Mouse (Mus musculus): ENCODE results near the gene Gart. TPM values are rescaled to one million over a fixed set of nuclear protein-coding genes. Genes with fewer than 3 reads are reported as not detected.

The Gart gene
- polyA plus RNA-seq, 1 experiment from 2014 or later: 79.9 TPM

DNA sequence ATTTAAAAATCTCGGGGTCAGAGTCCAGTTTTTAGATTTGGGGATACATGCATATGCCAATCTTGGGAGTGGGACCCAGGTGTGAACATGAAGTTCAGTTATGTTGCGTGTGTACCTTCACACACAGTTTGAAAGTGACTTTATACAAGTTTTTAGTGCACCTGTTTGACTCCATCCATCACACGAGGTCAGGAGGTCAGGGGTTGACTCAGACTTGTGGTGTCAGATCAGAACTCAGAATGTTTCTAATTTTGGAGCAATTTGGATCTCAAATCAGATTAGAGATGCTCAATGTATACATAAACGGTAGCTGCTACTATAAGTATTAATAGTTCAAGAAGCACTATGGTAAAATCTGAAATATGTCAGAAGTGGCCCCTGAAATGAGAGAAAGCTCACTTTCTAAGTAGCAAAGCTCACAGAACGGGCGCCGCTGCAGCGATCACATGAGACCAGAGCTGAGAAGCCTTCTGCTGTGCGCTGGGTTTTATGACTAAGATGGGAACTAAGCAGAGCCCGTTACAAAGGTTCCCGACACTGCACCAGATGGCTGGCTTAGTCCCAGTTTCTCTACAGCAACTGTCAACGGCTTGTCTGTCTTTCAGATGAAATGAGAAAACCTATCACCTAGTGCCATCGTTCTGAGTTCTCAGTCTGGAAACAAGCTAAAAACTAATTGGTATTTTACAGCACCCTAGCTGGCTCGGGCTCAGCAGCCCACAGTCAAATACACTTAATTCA, 67.6 kb downstream of the Gart start:
- ATAC-seq (replicated peaks): peak; percentile 92
- no peaks in the 10 kb centered on the region for H3K9me3 ChIP-seq
- H3K4me1 ChIP-seq: peaks cover 22% of the 10 kb centered on the region; the same call in 1 of the 2 replicates
- H3K9ac ChIP-seq (replicated peaks): no peak overlapping the region
- no peaks in the 10 kb centered on the region for H3K27me3 ChIP-seq
- H3K4me2 ChIP-seq (replicated peaks): no peak overlapping the region
- WGBS: 59% methylated on average over 14 of the region's 14 CpGs
- H3K36me3 ChIP-seq: 0 out of 2 replicates have a peak, but pooled peaks cover 7% of the 10 kb centered on the region
- peak overlapping the region; percentile 85 for H3K27ac ChIP-seq (replicated peaks)
- H3K4me3 ChIP-seq: no peak overlapping the region

DNA sequence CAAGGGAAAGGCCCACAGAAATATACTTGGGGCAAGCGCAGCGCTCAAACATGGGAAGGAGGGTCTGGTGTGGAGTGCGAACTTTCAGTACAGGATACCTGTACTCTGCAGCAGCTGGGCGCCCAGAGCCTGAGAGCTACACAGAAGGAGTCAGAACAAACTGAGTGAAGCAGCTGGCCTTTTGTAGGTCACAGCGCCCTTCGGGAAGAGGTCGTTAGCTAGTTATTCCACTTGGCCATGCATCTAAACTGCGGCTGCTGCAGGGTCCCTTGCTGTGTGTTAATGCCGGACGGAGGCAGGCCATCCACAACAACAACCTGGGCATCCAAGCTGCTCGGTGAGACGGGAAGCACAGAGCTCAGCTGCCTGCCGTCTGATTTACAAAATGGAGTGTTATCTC, 71.6 kb downstream of the Gart start:
- Histone ChIP-seq H3K27ac (replicated peaks) (no peak overlapping the region), H3K9me3 (no peaks in the 10 kb centered on the region), H3K4me2 (replicated peaks) (no peak overlapping the region), H3K9ac (replicated peaks) (no peak overlapping the region), H3K27me3 (no peaks in the 10 kb centered on the region), H3K4me1 (peaks cover 21% of the 10 kb centered on the region; the same call in 1 of the 2 replicates), H3K36me3 (no peaks in the 10 kb centered on the region), H3K4me3 (no peak overlapping the region)
- 51% methylated on average over 13 of the region's 13 CpGs for WGBS
- ATAC-seq (replicated peaks): no peak

Other genes starting within 250 kb of the Gart start
- 7.7 and 9.6 TPM in 2 replicates for gene Il10rb, start 240.8 kb downstream of the Gart start, polyA plus RNA-seq (2015; fragmentation: Nextera tagmentation; extraction: Ambion mirVana)
- 52.6 and 54.8 TPM in 2 replicates for gene Ifnar1, start 161.7 kb downstream of the Gart start, polyA plus RNA-seq (2015; fragmentation: Nextera tagmentation; extraction: Ambion mirVana)
- 104 and 105 TPM in 2 replicates for gene Ifngr2, start 99.9 kb downstream of the Gart start, polyA plus RNA-seq (2015; fragmentation: Nextera tagmentation; extraction: Ambion mirVana)
- gene Tmem50b, start 49.2 kb downstream of the Gart start, polyA plus RNA-seq (2015; fragmentation: Nextera tagmentation; extraction: Ambion mirVana): 83.2 and 89.2 TPM in 2 replicates
- 8.0 and 9.0 TPM in 2 replicates for gene Dnajc28, start 27.9 kb downstream of the Gart start, polyA plus RNA-seq (2015; fragmentation: Nextera tagmentation; extraction: Ambion mirVana)
- gene Son, start 554 bp upstream of the Gart start, polyA plus RNA-seq (2015; fragmentation: Nextera tagmentation; extraction: Ambion mirVana): 142 TPM in 2 replicates
- gene Donson, start 41.8 kb upstream of the Gart start, polyA plus RNA-seq (2015; fragmentation: Nextera tagmentation; extraction: Ambion mirVana): 20.0 and 20.3 TPM in 2 replicates
- gene Cryzl1, start 82.0 kb upstream of the Gart start, polyA plus RNA-seq (2015; fragmentation: Nextera tagmentation; extraction: Ambion mirVana): 111 and 118 TPM in 2 replicates
- 82.5 and 86.7 TPM in 2 replicates for gene Itsn1, start 82.3 kb upstream of the Gart start, polyA plus RNA-seq (2015; fragmentation: Nextera tagmentation; extraction: Ambion mirVana)